Mouse (Mus musculus): ENCODE measurements around the gene Dhx40. TPM values are rescaled to one million over a fixed set of nuclear protein-coding genes. Genes with fewer than 3 reads are reported as not detected.
A peak's percentile ranks its signal among the peaks of the same experiment; 100 is the strongest.

The Dhx40 gene
- total RNA-seq (2014; fragmentation: Nextera tagmentation) (23.5 and 36.8 TPM in 2 replicates), total RNA-seq (2017) (24.7 and 25.0 TPM in 2 replicates), polyA plus RNA-seq (2012) (6.0 and 6.2 TPM in 2 replicates)

GRCm38 (mm10) chr11:86807505-86807989 lies at the start of gene Dhx40:
Gene Dhx40 (minus strand): TSS chr11:86807746.
- TF ChIP-seq POLR2AphosphoS5 (IDR thresholded peaks at IDR 0.05; ENCODE audit: insufficient replicate concordance, low read depth, low read length): no peak
- no peak for TF ChIP-seq GATA2 (IDR thresholded peaks at IDR 0.05; ENCODE audit: borderline replicate concordance, low read depth, low read length)
- TF ChIP-seq TAL1 (conservative IDR thresholded peaks at IDR 0.05; ENCODE audit: low read depth, low read length): no peak
- Histone ChIP-seq H3K36me3 (replicated peaks) (peaks cover 20% of the 10 kb centered on the region), H3K4me1 (ENCODE audit: insufficient read depth, low read depth, low read length) (peaks cover 17% of the 10 kb centered on the region), H3K4me3 (ENCODE audit: low read depth, low read length) (peak within 1 kb of the TSS; percentile 99), H3K9me3 (replicated peaks) (peaks cover 3% of the 10 kb centered on the region), H3K27me3 (ENCODE audit: insufficient read depth, low read length) (no peaks in the 10 kb centered on the region; the same call in none of the 2 replicates)
- DNase-seq (ENCODE audit: low spot score): peak; percentile 82
- peak; percentile 49; the same call in 1 of the 2 replicates for ATAC-seq (ENCODE audit: extremely low read depth, insufficient number of reproducible peaks, low FRiP score, poor library complexity, severe bottlenecking)

- peaks cover 32% of the 10 kb centered on the region for H3K27me3 ChIP-seq (ENCODE audit: insufficient read depth, low read length)
- DNase-seq (ENCODE audit: low spot score) (no peak), ATAC-seq (ENCODE audit: extremely low read depth, insufficient number of reproducible peaks, low FRiP score, poor library complexity, severe bottlenecking) (no peak)
- no peaks in the 10 kb centered on the region for H3K4me1 ChIP-seq (ENCODE audit: insufficient read depth, low read depth, low read length)
- H3K36me3 ChIP-seq (replicated peaks): no peaks in the 10 kb centered on the region
- no peak for TF ChIP-seq POLR2AphosphoS5 (IDR thresholded peaks at IDR 0.05; ENCODE audit: insufficient replicate concordance, low read depth, low read length)
- no peaks in the 10 kb centered on the region for H3K9me3 ChIP-seq (replicated peaks)
- H3K4me3 ChIP-seq (ENCODE audit: low read depth, low read length): no peak overlapping the region
Measured at GRCm38 (mm10) chr11:86855639-86856425, 48.3 kb upstream of the Dhx40 start.

- H3K9me3 ChIP-seq (replicated peaks): no peaks in the 10 kb centered on the region
- H3K4me1 ChIP-seq (ENCODE audit: insufficient read depth, low read depth, low read length): no peaks in the 10 kb centered on the region
- DNase-seq (ENCODE audit: low spot score) (no peak), ATAC-seq (ENCODE audit: extremely low read depth, insufficient number of reproducible peaks, low FRiP score, poor library complexity, severe bottlenecking) (no peak)
- TF ChIP-seq CTCF (IDR thresholded peaks at IDR 0.05; ENCODE audit: low read depth, low read length) (no peak), GATA2 (IDR thresholded peaks at IDR 0.05; ENCODE audit: borderline replicate concordance, low read depth, low read length) (no peak), TAL1 (conservative IDR thresholded peaks at IDR 0.05; ENCODE audit: low read depth, low read length) (no peak), POLR2AphosphoS5 (IDR thresholded peaks at IDR 0.05; ENCODE audit: insufficient replicate concordance, low read depth, low read length) (no peak), GATA1 (IDR thresholded peaks at IDR 0.05; ENCODE audit: borderline replicate concordance, low read length) (no peak)
- H3K27me3 ChIP-seq (ENCODE audit: insufficient read depth, low read length): peaks cover 25% of the 10 kb centered on the region
- no peak overlapping the region for H3K4me3 ChIP-seq (ENCODE audit: low read depth, low read length)
- H3K36me3 ChIP-seq (replicated peaks): no peaks in the 10 kb centered on the region
Measured at GRCm38 (mm10) chr11:86853081-86853480, 45.5 kb upstream of the Dhx40 start.

GRCm38 (mm10) chr11:86852534-86853054 lies 45.0 kb upstream of the Dhx40 start:
- Histone ChIP-seq H3K27me3 (ENCODE audit: insufficient read depth, low read length) (peaks cover 25% of the 10 kb centered on the region), H3K4me3 (ENCODE audit: low read depth, low read length) (no peak overlapping the region), H3K4me1 (ENCODE audit: insufficient read depth, low read depth, low read length) (no peaks in the 10 kb centered on the region), H3K36me3 (replicated peaks) (no peaks in the 10 kb centered on the region), H3K9me3 (replicated peaks) (no peaks in the 10 kb centered on the region)
- TF ChIP-seq GATA1 (IDR thresholded peaks at IDR 0.05; ENCODE audit: borderline replicate concordance, low read length) (no peak), GATA2 (IDR thresholded peaks at IDR 0.05; ENCODE audit: borderline replicate concordance, low read depth, low read length) (no peak), TAL1 (conservative IDR thresholded peaks at IDR 0.05; ENCODE audit: low read depth, low read length) (no peak), POLR2AphosphoS5 (IDR thresholded peaks at IDR 0.05; ENCODE audit: insufficient replicate concordance, low read depth, low read length) (no peak), CTCF (IDR thresholded peaks at IDR 0.05; ENCODE audit: low read depth, low read length) (no peak)
- no peak for ATAC-seq (ENCODE audit: extremely low read depth, insufficient number of reproducible peaks, low FRiP score, poor library complexity, severe bottlenecking)
- DNase-seq (ENCODE audit: low spot score): no peak

- no peak overlapping the region for H3K4me3 ChIP-seq (ENCODE audit: low read depth, low read length)
- H3K9me3 ChIP-seq (replicated peaks): no peaks in the 10 kb centered on the region
- no peaks in the 10 kb centered on the region for H3K36me3 ChIP-seq (replicated peaks)
- ATAC-seq (ENCODE audit: extremely low read depth, insufficient number of reproducible peaks, low FRiP score, poor library complexity, severe bottlenecking) (no peak), DNase-seq (ENCODE audit: low spot score) (no peak)
- no peak for TF ChIP-seq GATA2 (IDR thresholded peaks at IDR 0.05; ENCODE audit: borderline replicate concordance, low read depth, low read length)
- TF ChIP-seq POLR2AphosphoS5 (IDR thresholded peaks at IDR 0.05; ENCODE audit: insufficient replicate concordance, low read depth, low read length): no peak
- no peak for TF ChIP-seq GATA1 (IDR thresholded peaks at IDR 0.05; ENCODE audit: borderline replicate concordance, low read length)
- TF ChIP-seq TAL1 (conservative IDR thresholded peaks at IDR 0.05; ENCODE audit: low read depth, low read length): no peak
- no peak for TF ChIP-seq CTCF (IDR thresholded peaks at IDR 0.05; ENCODE audit: low read depth, low read length)
- peaks cover 25% of the 10 kb centered on the region for H3K27me3 ChIP-seq (ENCODE audit: insufficient read depth, low read length)
- H3K4me1 ChIP-seq (ENCODE audit: insufficient read depth, low read depth, low read length): no peaks in the 10 kb centered on the region
Measured at GRCm38 (mm10) chr11:86851714-86852533, 44.4 kb upstream of the Dhx40 start.

- DNase-seq (ENCODE audit: low spot score): no peak
- H3K36me3 ChIP-seq (replicated peaks): no peaks in the 10 kb centered on the region
- TF ChIP-seq GATA2 (IDR thresholded peaks at IDR 0.05; ENCODE audit: borderline replicate concordance, low read depth, low read length) (no peak), GATA1 (IDR thresholded peaks at IDR 0.05; ENCODE audit: borderline replicate concordance, low read length) (no peak), POLR2AphosphoS5 (IDR thresholded peaks at IDR 0.05; ENCODE audit: insufficient replicate concordance, low read depth, low read length) (no peak), TAL1 (conservative IDR thresholded peaks at IDR 0.05; ENCODE audit: low read depth, low read length) (no peak), CTCF (IDR thresholded peaks at IDR 0.05; ENCODE audit: low read depth, low read length) (no peak)
- no peaks in the 10 kb centered on the region for H3K9me3 ChIP-seq (replicated peaks)
- H3K4me3 ChIP-seq (ENCODE audit: low read depth, low read length): no peak overlapping the region
- H3K27me3 ChIP-seq (ENCODE audit: insufficient read depth, low read length): peaks cover 22% of the 10 kb centered on the region
- ATAC-seq (ENCODE audit: extremely low read depth, insufficient number of reproducible peaks, low FRiP score, poor library complexity, severe bottlenecking): no peak
- H3K4me1 ChIP-seq (ENCODE audit: insufficient read depth, low read depth, low read length): no peaks in the 10 kb centered on the region
Measured at GRCm38 (mm10) chr11:86851234-86851671, 43.7 kb upstream of the Dhx40 start.

All from G1E (cell line).